Mouse (Mus musculus) cerebellum, adult 8-10 months (tissue): Measurements from ENCODE around the gene Gm7694.
A peak's percentile ranks its signal among the peaks of the same experiment; 100 is the strongest.

ENCODE experiments used
- DNase-seq: peaks from one replicate; pipeline ENCODE4 v3.0.0; 2022

Gm7694 gene

GRCm38 (mm10) chr1:170282415-170283129, 23.6 kb downstream of the Gm7694 start:
- no peak for DNase-seq

DNA sequence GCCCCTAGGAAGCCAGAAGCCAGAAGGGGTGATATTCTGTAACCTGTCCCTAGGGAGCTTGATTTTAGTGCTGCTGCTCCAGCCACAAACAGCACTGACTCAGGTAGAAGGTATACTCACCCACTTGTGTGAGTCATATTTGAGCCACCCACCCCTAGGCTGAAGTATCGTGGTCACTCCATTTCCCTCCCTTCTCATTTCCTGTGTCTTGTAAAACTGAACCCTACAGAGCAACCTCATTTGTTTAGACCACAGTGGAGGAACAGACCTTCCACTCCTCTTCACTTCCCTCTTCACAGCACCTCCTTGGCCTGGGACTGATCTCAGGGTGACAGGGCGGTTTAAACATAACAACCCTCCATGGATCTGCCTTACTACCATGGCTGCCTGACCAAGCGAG, 29.1 kb downstream of the Gm7694 start, which contains the start of gene Sh2d1b1:
Gene Sh2d1b1 (plus strand): TSS at position 305 of the 400 bp plus-strand sequence.
- no peak for DNase-seq

DNA sequence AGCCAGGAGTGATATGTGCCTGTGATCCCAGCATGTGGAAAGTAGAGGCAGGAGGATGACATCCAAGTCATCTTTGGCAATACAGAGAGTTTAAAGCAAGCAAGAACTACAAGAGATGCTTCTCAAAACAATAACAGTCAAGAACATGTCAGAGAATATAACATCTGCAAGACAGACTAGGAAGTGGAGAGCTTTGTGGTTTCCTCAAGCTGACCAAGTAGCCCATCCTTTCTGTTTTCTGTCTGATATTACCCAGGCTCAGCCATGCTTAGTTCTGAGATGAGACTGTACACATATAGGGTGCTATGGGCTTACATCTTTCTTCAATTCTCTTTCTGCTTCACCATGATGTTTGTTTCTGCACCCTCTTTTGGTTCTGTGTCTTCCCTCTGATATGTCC, 32.9 kb downstream of the Gm7694 start:
- no peak for DNase-seq

DNA sequence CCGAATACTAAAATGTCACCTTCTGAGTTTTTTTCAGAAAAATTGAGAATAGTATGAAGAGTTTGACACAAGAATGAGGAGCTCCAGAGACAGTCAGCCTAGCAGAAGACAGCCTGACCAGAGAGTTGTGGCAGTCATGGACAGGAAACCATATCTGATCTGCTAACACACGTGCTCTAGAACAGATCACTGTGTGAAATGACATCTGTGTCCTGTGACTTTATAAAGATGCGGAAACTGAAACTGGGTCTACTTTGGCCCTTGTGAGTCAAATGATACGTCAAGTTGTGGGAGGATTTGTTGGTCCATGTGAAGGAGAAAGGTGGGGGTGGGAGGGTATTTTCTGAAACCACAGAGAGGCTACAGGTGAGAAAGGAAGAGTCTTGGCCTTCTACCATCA, 35.4 kb downstream of the Gm7694 start:
- DNase-seq = no peak

DNA sequence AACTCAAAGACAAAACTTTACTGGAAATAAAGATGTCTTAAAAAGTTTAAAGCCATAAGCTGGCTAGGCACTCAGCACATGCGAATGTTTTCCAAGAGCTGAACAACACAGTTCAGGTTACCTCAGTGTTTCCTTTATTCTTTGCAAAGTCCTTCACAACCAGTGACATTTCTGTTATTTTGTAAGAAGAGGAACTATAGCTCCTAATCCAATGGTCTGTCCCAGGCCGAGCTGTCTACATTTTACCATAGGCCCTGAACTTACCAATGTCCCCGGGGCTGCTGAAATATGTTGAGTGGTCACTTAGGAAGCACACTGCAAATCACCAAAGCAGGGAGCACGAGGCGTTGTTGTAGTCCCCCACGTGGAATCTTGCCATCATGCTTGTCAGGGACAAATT, 35.9 kb downstream of the Gm7694 start:
- DNase-seq = no peak

DNA sequence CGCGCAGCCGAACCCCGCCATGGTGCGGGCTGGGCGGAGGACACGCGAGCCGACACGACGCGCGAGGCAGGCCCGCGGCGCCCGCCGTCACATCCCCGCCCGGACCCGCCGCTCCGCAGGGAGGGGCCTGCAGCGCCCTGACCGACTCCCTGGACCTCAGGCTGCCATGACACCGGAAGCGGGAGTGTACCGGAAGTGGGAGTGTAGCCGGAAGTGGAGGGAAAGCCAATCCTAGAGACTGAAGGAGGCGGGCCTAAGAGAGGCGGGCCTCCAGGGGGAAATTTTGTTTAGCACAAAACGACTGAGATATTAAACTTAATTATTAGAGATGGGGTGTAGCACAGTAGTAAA, 50.6 kb downstream of the Gm7694 start:
- peak; percentile 84 for DNase-seq

DNA sequence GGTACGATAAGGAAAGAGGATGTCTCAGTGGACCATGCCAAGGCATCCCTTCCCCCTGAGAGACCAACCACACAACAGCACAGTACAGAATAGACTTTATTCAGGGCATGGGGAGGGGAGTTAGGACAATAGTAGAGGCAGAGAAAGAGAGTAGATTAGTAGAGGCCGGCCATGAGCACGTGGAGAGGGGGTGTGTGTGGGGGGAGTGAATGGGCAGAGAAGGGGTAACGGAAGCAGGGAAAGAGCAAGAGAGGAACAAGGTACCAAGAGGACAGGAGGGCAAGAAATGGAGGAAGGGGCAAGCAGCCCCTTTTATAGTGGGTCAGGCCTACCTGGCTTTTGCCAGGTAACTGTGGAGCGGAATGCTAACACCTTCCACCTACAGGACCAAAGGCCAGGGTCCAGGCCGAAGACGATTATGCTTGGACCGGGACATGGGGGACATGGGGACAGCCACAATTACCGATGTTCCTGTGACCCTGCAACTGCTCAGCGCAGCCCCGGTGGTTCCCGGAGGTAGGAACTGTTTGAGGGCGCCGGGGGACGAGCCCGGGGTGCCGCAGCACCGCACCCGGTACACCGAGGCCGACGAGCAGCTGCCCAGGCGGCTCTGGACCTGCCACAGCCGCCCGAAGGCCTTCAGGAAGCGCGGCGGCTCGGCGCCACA, 51.1 kb downstream of the Gm7694 start:
- DNase-seq = peak; percentile 1
